Mouse (Mus musculus) hindbrain, embryonic 11.5 days (tissue): ENCODE measurements at regions not wholly inside any gene's neighbourhood (a gene's known extent, or its start where the extent isn't known, plus 50 kb on each side); places are given as distances from the start of the nearest gene placed in this dataset.

Experiments
- ATAC-seq: fragments of 200-750 bp; cut with Nextera tagmentation; 2 replicates; pipeline ENCODE4 v1.8.0; 2017; ENCODE audit warnings: mild to moderate bottlenecking, moderate TSS enrichment, moderate library complexity; ENCODE audit not compliant: low FRiP score
- DNase-seq: peaks from one replicate; pipeline ENCODE4 v3.0.0-alpha.2; 2015; ENCODE audit warnings: low spot score
- H3K27ac ChIP-seq: fragments of 300-500 bp; sonication (generic); 2 replicates; pipeline ENCODE4 v1.5.1; 2014; ENCODE audit warnings: mild to moderate bottlenecking, low read depth, low read length
- H3K27me3 ChIP-seq: fragments of 300-500 bp; sonication (generic); 2 replicates; pipeline ENCODE4 v1.6.1; 2014; ENCODE audit warnings: mild to moderate bottlenecking, low read length, moderate library complexity, mixed read lengths; ENCODE audit not compliant: control insufficient read depth, insufficient read depth
- H3K36me3 ChIP-seq: fragments of 300-500 bp; sonication (generic); 2 replicates; pipeline ENCODE4 v1.6.1; 2014; ENCODE audit warnings: mild to moderate bottlenecking, low read length, moderate library complexity, mixed read lengths; ENCODE audit not compliant: control insufficient read depth, insufficient read depth
- H3K4me1 ChIP-seq: fragments of 300-500 bp; sonication (generic); replicated peaks from 2 replicates; pipeline ENCODE4 v1.6.1; 2014; ENCODE audit warnings: low read length, mixed read lengths; ENCODE audit not compliant: control insufficient read depth, insufficient read depth
- H3K4me2 ChIP-seq: fragments of 300-500 bp; sonication (generic); replicated peaks from 2 replicates; pipeline ENCODE4 v1.6.1; 2014; ENCODE audit warnings: mild to moderate bottlenecking, low read depth, low read length
- H3K4me3 ChIP-seq: fragments of 300-500 bp; sonication (generic); 2 replicates; pipeline ENCODE4 v1.5.1; 2014; ENCODE audit warnings: low read depth, low read length
- H3K9ac ChIP-seq: fragments of 300-500 bp; sonication (generic); 2 replicates; pipeline ENCODE4 v1.6.1; 2014; ENCODE audit warnings: low read depth, low read length
- H3K9me3 ChIP-seq: fragments of 300-500 bp; sonication (generic); 2 replicates; pipeline ENCODE4 v1.6.1; 2016; ENCODE audit warnings: low read length; ENCODE audit not compliant: control insufficient read depth
- WGBS: fragments of 180-500 bp; shearing (Covaris S2); extraction: QIAGEN DNeasy Blood & Tissue Kit; methylation state at CpG from one replicate; pipeline ENCODE4 v1.1.7; 2014; 5-methylcytosine and 5-hydroxymethylcytosine counted together

DNA sequence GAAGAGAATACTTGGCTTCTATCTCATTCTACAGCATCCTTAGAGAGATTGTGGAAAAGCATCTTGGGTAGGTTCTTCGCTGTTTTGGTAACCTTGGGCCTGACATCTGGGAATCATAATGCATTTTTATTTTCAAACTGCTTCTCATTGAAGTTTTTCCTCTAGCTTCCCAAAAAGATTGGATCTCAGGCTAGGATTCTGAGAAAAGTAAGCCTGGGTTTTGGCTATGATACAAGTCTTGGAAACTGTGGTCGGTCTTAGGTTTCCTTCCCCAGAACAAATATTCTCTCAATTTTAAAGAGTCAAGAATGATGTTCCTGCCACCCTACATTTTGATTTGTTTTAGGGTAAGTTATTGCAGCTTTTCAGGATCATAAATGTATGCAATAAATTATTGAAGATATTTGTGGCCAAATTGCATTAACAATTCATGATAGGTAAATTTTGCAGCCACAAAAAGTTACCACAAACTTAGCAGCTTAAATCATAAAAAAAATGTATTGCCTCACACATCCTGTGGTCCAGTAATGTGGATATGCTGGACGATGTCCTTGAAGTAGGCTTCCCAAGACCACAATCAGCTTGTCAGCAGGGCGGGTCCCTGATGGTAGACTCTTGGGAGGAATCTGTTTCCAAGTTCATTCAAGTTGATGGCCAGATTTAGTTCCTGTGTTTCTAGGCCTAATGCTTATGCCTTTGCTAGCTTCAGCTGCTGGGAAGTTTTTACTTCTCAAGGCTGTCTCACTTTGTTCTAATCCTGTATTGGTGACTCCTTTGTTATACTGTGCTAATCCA, 257.6 kb upstream of the Adamts5 start:
- 90% methylated on average over 4 of the region's 4 CpGs for WGBS
- no peaks in the 10 kb centered on the region for H3K4me1 ChIP-seq
- no peaks in the 10 kb centered on the region for H3K27me3 ChIP-seq
- no peak for ATAC-seq
- H3K4me2 ChIP-seq = no peak overlapping the region
- H3K4me3 ChIP-seq = no peak overlapping the region
- no peak overlapping the region for H3K9ac ChIP-seq
- no peak for DNase-seq
- H3K36me3 ChIP-seq = no peaks in the 10 kb centered on the region
- H3K27ac ChIP-seq = no peak overlapping the region
- no peaks in the 10 kb centered on the region for H3K9me3 ChIP-seq

DNA sequence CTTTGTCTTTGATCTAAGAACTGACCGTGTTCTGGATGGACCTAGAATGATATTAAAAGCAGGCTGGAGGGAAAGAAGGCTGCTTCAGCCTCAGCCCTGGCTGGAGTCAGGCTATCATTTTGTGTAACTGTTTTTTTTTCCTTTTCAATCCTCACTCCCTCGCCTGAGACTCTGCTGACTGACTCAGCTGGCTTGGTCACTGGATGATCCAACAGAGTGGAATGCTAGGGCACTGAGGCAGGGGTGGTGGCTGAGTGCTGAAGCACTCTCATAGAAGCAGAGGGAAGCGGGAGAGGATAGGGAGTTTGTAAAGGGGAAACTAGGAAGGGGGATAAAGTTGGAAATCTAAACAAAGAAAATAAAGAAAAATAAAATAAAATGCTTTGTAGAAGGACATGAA, 236.5 kb upstream of the Adamts5 start:
- no peak for DNase-seq
- H3K9ac ChIP-seq = no peak overlapping the region
- H3K36me3 ChIP-seq = no peaks in the 10 kb centered on the region
- H3K4me3 ChIP-seq = no peak overlapping the region
- WGBS = 70% methylated on average over 3 of the region's 3 CpGs
- no peaks in the 10 kb centered on the region for H3K4me1 ChIP-seq
- no peak overlapping the region for H3K27ac ChIP-seq
- H3K27me3 ChIP-seq = no peaks in the 10 kb centered on the region
- ATAC-seq = no peak
- no peak overlapping the region for H3K4me2 ChIP-seq
- no peaks in the 10 kb centered on the region for H3K9me3 ChIP-seq

DNA sequence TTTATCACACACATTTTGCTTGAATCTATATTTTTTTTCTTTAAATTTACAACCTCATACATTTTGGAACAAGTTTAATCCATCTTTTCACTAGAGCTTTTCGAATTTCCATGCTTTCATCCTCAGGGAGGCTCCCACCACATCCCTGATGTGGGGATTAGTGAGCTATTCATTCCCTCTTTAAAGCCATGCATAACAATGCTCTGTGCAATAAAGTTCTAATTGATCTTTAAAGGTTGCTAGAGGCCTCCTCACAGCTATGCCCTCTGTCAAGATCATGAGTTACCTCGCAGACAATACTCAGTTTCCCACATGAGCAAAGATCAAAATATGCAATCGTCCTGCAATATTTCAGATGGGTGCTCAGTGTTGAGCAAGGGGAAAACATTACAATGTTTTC, 234.5 kb upstream of the Adamts5 start:
- no peak overlapping the region for H3K4me2 ChIP-seq
- H3K9ac ChIP-seq = no peak overlapping the region
- H3K36me3 ChIP-seq = no peaks in the 10 kb centered on the region
- no peak for ATAC-seq
- no peaks in the 10 kb centered on the region for H3K27me3 ChIP-seq
- H3K9me3 ChIP-seq = no peaks in the 10 kb centered on the region
- 45% methylated on average over 3 of the region's 3 CpGs for WGBS
- DNase-seq = no peak
- no peak overlapping the region for H3K4me3 ChIP-seq
- no peaks in the 10 kb centered on the region for H3K4me1 ChIP-seq
- H3K27ac ChIP-seq = no peak overlapping the region

DNA sequence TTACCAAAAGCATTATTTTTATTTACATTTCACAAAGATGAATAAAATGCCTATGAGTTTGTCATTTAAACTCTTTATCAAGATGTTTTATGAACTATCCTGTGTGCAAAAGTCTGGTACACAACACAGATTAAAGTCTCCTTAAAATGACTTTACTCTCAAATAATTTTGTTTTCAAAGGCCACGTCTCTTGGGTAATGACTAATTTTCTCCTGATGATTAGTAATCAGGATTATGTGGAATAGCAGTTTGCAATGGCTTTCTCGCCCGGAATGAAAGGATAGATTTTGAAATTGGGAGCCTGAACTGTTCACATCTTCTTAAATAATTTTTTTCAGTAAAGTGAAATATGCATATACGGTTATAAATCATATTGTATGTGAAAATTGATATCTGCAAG, 225.8 kb upstream of the Adamts5 start:
- Histone ChIP-seq H3K4me2 (no peak overlapping the region), H3K27ac (no peak overlapping the region), H3K9ac (no peak overlapping the region), H3K36me3 (no peaks in the 10 kb centered on the region), H3K4me1 (no peaks in the 10 kb centered on the region), H3K9me3 (no peaks in the 10 kb centered on the region), H3K4me3 (no peak overlapping the region), H3K27me3 (no peaks in the 10 kb centered on the region)
- ATAC-seq (no peak), DNase-seq (no peak)
- WGBS = 88% methylated on average over 4 of the region's 4 CpGs

DNA sequence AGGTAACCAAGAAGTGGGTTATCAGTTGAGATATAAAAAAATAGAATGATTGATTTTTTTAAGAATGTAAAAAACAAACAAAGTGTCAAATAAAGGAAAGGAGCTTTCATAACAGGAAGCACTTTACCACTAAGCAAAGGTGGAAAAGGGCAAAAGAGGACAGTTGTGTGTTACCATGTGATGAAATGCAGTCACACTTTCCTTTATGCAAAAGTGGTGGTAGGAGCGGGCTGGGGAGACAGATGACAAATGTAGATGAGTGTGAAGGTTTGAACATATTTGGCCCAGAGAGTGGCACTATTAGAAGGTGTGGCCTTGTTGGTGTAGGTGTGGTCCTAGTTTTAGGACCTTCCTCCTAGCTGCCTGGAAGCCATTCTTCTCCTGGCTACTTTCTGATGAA, 222.6 kb upstream of the Adamts5 start:
- 95% methylated on average over 1 of the region's 1 CpGs for WGBS

DNA sequence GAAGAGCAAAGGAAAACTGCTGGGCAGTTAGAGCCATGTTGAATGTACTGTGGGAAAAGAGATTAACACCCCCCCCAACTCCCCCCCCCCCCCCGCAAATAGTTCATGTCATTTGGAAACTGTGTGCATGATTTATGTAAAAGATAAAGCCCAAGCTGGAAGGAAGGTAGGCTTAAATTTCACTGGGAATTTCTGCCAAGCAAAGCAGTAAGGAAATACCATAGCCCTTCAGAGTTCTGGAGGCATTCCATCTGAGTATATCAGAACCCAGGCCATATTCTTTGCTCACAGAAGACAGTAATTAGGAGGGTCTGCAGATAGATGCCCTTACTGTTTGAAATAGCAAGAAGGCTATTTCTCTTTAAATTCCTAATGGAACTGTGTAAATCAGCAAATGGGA, 221.3 kb upstream of the Adamts5 start:
- H3K4me2 ChIP-seq = no peak overlapping the region
- no peak overlapping the region for H3K4me3 ChIP-seq
- no peaks in the 10 kb centered on the region for H3K9me3 ChIP-seq
- WGBS = 60% methylated on average over 1 of the region's 1 CpGs
- no peaks in the 10 kb centered on the region for H3K27me3 ChIP-seq
- ATAC-seq (no peak), DNase-seq (no peak)
- H3K9ac ChIP-seq = no peak overlapping the region
- no peaks in the 10 kb centered on the region for H3K4me1 ChIP-seq
- H3K36me3 ChIP-seq = no peaks in the 10 kb centered on the region
- no peak overlapping the region for H3K27ac ChIP-seq

More for the DNA sequence above, 222.6 kb upstream of the Adamts5 start:
- no peak overlapping the region for H3K4me2 ChIP-seq
- ATAC-seq = no peak
- no peak overlapping the region for H3K9ac ChIP-seq
- no peak for DNase-seq
- no peak overlapping the region for H3K4me3 ChIP-seq
- no peaks in the 10 kb centered on the region for H3K27me3 ChIP-seq
- no peaks in the 10 kb centered on the region for H3K36me3 ChIP-seq
- no peak overlapping the region for H3K27ac ChIP-seq
- no peaks in the 10 kb centered on the region for H3K9me3 ChIP-seq
- H3K4me1 ChIP-seq = no peaks in the 10 kb centered on the region

DNA sequence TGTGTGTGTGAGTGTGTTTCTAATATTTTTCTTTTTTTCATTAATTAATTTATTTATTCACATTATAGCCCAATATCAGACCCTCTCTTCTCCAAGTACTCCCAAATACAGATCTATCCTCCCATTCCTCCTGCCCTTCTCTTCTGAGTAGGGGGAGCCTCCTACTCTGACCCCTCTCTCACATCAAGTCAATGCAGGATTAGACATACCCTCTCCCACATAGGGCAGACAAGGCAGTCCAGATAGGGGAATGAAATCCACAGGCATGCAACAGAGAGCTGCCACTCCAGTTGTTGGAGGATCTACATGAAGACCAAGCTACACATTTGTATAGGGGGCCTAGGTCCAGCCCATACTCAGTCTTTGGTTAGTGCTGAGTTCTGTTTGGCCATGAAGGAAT, 216.3 kb upstream of the Adamts5 start:
- Histone ChIP-seq H3K9ac (no peak overlapping the region), H3K9me3 (no peaks in the 10 kb centered on the region)
- ATAC-seq = no peak

DNA sequence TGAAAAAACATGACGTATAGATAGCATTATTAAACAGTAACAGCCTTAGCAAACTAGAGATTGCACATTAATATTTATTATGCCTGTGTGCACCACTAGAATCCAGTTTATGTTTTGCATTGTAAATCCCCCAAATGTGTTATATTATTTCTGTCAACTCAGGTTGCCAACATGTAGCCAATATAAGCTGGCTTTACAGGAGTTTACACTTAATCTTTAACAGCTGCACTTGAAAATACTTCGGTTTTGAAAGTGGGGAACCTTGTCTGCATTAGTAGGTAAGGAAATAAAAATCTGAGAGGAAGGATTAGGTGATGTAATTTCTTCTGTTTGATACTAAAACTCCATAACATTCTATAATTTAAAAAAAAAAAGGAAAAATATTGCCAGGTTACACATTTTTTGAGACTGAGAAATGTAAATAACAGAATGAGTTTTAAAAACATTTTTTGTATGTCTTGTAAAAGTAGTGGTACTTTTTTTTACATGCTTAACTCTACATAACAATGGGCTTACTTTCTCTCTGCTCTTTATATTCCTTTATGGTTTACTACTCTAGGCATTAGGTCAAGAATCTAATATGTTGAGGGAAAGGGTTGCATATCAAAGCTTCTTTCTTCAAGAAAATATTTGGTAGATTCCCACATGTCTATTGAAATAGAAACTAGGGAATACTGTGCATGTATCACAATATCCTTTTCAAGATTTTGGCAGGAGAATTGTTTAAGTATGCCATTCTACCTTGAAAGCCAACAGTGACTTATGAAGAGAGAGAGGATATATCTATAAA, 214.2 kb upstream of the Adamts5 start:
- no peak overlapping the region for H3K27ac ChIP-seq
- no peaks in the 10 kb centered on the region for H3K27me3 ChIP-seq
- ATAC-seq (no peak), DNase-seq (no peak)
- no peaks in the 10 kb centered on the region for H3K4me1 ChIP-seq
- H3K36me3 ChIP-seq = no peaks in the 10 kb centered on the region
- 80% methylated on average over 2 of the region's 2 CpGs for WGBS
- H3K9ac ChIP-seq = no peak overlapping the region
- H3K4me2 ChIP-seq = no peak overlapping the region
- H3K4me3 ChIP-seq = no peak overlapping the region
- no peaks in the 10 kb centered on the region for H3K9me3 ChIP-seq

More for the DNA sequence above, 216.3 kb upstream of the Adamts5 start:
- Histone ChIP-seq H3K27me3 (no peaks in the 10 kb centered on the region), H3K4me2 (no peak overlapping the region), H3K36me3 (no peaks in the 10 kb centered on the region), H3K4me3 (no peak overlapping the region), H3K4me1 (no peaks in the 10 kb centered on the region), H3K27ac (no peak overlapping the region)
- DNase-seq = no peak

DNA sequence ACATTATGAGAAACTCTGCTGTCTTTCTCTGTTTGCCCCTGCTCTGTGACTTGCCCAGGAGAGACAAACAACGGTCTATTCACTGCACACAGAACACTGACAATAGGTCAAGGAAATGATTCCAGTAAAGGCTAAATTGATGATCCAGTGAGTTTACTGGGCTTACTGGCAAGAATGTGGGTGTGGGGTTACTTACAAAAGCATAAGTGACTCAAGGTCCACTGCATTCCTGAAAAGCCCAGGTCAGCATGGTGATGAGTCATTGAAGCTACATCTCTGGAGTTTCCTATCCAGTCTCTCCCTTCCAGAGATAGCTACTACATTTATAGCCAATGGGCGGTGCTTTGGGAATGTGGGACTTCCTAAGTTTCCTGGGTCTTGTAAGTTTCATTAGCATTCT, 192.8 kb upstream of the Adamts5 start:
- Histone ChIP-seq H3K9me3 (no peaks in the 10 kb centered on the region), H3K36me3 (no peaks in the 10 kb centered on the region), H3K4me2 (no peak overlapping the region), H3K27me3 (no peaks in the 10 kb centered on the region), H3K27ac (no peak overlapping the region), H3K4me1 (no peaks in the 10 kb centered on the region), H3K9ac (no peak overlapping the region), H3K4me3 (no peak overlapping the region)
- WGBS = 67% methylated on average over 2 of the region's 2 CpGs
- DNase-seq (no peak), ATAC-seq (no peak)
